Mouse (Mus musculus) embryonic facial prominence, embryonic 14.5 days (tissue): Measurements from ENCODE around the gene Dmxl2. TPM values are rescaled to one million over a fixed set of nuclear protein-coding genes. Genes with fewer than 3 reads are reported as not detected.

Source experiments
- ATAC-seq: fragments of 200-750 bp; cut with Nextera tagmentation; 2 replicates; pipeline ENCODE4 v1.8.0; 2017; ENCODE audit warnings: low read depth, moderate number of reproducible peaks, moderate TSS enrichment
- DNase-seq: peaks from one replicate; pipeline ENCODE4 v3.0.0-alpha.2; 2015; ENCODE audit warnings: low spot score
- H3K27ac ChIP-seq: fragments of 300-500 bp; sonication (generic); replicated peaks from 2 replicates; pipeline ENCODE4 v1.5.1; 2014; ENCODE audit warnings: low read depth, mild to moderate bottlenecking, low read length, moderate library complexity
- H3K27me3 ChIP-seq: fragments of 300-500 bp; sonication (generic); replicated peaks from 2 replicates; pipeline ENCODE4 v1.6.1; 2014; ENCODE audit warnings: low read length; ENCODE audit not compliant: control insufficient read depth, insufficient read depth
- H3K36me3 ChIP-seq: fragments of 300-500 bp; sonication (generic); 2 replicates; pipeline ENCODE4 v1.6.1; 2014; ENCODE audit warnings: low read length, mixed read lengths; ENCODE audit not compliant: control insufficient read depth, insufficient read depth
- H3K4me1 ChIP-seq: fragments of 300-500 bp; sonication (generic); 2 replicates; pipeline ENCODE4 v1.6.1; 2014; ENCODE audit warnings: antibody characterized with exemption, low read length; ENCODE audit not compliant: control insufficient read depth, insufficient read depth
- H3K4me2 ChIP-seq: fragments of 300-500 bp; sonication (generic); 2 replicates; pipeline ENCODE4 v1.6.1; 2014; ENCODE audit warnings: low read depth, mild to moderate bottlenecking, low read length, moderate library complexity, mixed read lengths
- H3K4me3 ChIP-seq: fragments of 300-500 bp; sonication (generic); 2 replicates; pipeline ENCODE4 v1.5.1; 2014; ENCODE audit warnings: low read depth, mild to moderate bottlenecking, low read length
- H3K9ac ChIP-seq: fragments of 300-500 bp; sonication (generic); 2 replicates; pipeline ENCODE4 v1.6.1; 2014; ENCODE audit warnings: low read depth, mild to moderate bottlenecking, low read length, moderate library complexity, mixed read lengths
- H3K9me3 ChIP-seq: fragments of 300-500 bp; sonication (generic); 2 replicates; pipeline ENCODE4 v1.6.1; 2016; ENCODE audit warnings: low read length; ENCODE audit not compliant: control insufficient read depth
- WGBS: fragments of 180-500 bp; shearing (Covaris S2); extraction: QIAGEN DNeasy Blood & Tissue Kit; methylation state at CpG from one replicate; pipeline ENCODE4 v1.1.7; 2014; 5-methylcytosine and 5-hydroxymethylcytosine counted together
- polyA plus RNA-seq: library from polyadenylated mRNA; unstranded; fragments of >200 nt; fragmentation: Nextera tagmentation; extraction: Ambion mirVana; gene quantifications from 2 replicates; pipeline ENCODE4 v1.2.1, GENCODE M21; 2014

The Dmxl2 gene
- polyA plus RNA-seq, 1 experiment from 2014 or later, result 7.7 TPM

- no peak overlapping the region for H3K9ac ChIP-seq
- DNase-seq (no peak), ATAC-seq (no peak)
- H3K4me1 ChIP-seq, result peaks cover 8% of the 10 kb centered on the region; the same call in 1 of the 2 replicates
- no peaks in the 10 kb centered on the region for H3K36me3 ChIP-seq
- 74% methylated on average over 3 of the region's 3 CpGs for WGBS
- no peak overlapping the region for H3K4me2 ChIP-seq
- no peak overlapping the region for H3K4me3 ChIP-seq
- no peak overlapping the region for H3K27ac ChIP-seq
- H3K9me3 ChIP-seq, result no peaks in the 10 kb centered on the region
- H3K27me3 ChIP-seq, result no peaks in the 10 kb centered on the region
Observed at GRCm38 (mm10) chr9:54537480-54537879, 36.1 kb upstream of the Dmxl2 start.

GRCm38 (mm10) chr9:54537030-54537429, 35.6 kb upstream of the Dmxl2 start:
- H3K9ac ChIP-seq, result no peak overlapping the region
- WGBS, result 45% methylated on average over 4 of the region's 4 CpGs
- no peak overlapping the region for H3K4me2 ChIP-seq
- ATAC-seq (no peak), DNase-seq (peak; percentile 24)
- no peaks in the 10 kb centered on the region for H3K36me3 ChIP-seq
- no peaks in the 10 kb centered on the region for H3K27me3 ChIP-seq
- H3K4me1 ChIP-seq, result peaks cover 8% of the 10 kb centered on the region; the same call in 1 of the 2 replicates
- H3K9me3 ChIP-seq, result no peaks in the 10 kb centered on the region
- no peak overlapping the region for H3K4me3 ChIP-seq
- no peak overlapping the region for H3K27ac ChIP-seq

- Histone ChIP-seq H3K36me3 (no peaks in the 10 kb centered on the region), H3K4me2 (no peak overlapping the region), H3K27me3 (no peaks in the 10 kb centered on the region), H3K9me3 (no peaks in the 10 kb centered on the region), H3K4me1 (peaks cover 8% of the 10 kb centered on the region; the same call in 1 of the 2 replicates), H3K9ac (no peak overlapping the region), H3K4me3 (no peak overlapping the region), H3K27ac (no peak overlapping the region)
- no peak for ATAC-seq
- DNase-seq, result no peak
- 73% methylated on average over 7 of the region's 7 CpGs for WGBS
Observed at GRCm38 (mm10) chr9:54536236-54536635, 34.8 kb upstream of the Dmxl2 start.

- H3K4me1 ChIP-seq, result peaks cover 8% of the 10 kb centered on the region; the same call in 1 of the 2 replicates
- peak; percentile 49 for DNase-seq
- H3K36me3 ChIP-seq, result no peaks in the 10 kb centered on the region
- no peak overlapping the region for H3K4me3 ChIP-seq
- peak; percentile 57 for ATAC-seq
- no peaks in the 10 kb centered on the region for H3K9me3 ChIP-seq
- 54% methylated on average over 5 of the region's 5 CpGs for WGBS
- H3K27ac ChIP-seq, result no peak overlapping the region
- no peaks in the 10 kb centered on the region for H3K27me3 ChIP-seq
- H3K9ac ChIP-seq, result no peak overlapping the region
- no peak overlapping the region for H3K4me2 ChIP-seq
Observed at GRCm38 (mm10) chr9:54533975-54534374, 32.5 kb upstream of the Dmxl2 start.

- Histone ChIP-seq H3K9ac (no peak overlapping the region), H3K4me2 (no peak overlapping the region), H3K4me3 (no peak overlapping the region), H3K36me3 (no peaks in the 10 kb centered on the region), H3K4me1 (peaks cover 8% of the 10 kb centered on the region; the same call in 1 of the 2 replicates), H3K27me3 (no peaks in the 10 kb centered on the region), H3K9me3 (no peaks in the 10 kb centered on the region), H3K27ac (no peak overlapping the region)
- 90% methylated on average over 2 of the region's 2 CpGs for WGBS
- no peak for ATAC-seq
- no peak for DNase-seq
Observed at GRCm38 (mm10) chr9:54532926-54533325, 31.5 kb upstream of the Dmxl2 start.

- Histone ChIP-seq H3K27me3 (no peaks in the 10 kb centered on the region), H3K9ac (no peak overlapping the region), H3K4me3 (no peak overlapping the region), H3K27ac (no peak overlapping the region), H3K4me2 (no peak overlapping the region), H3K36me3 (no peaks in the 10 kb centered on the region), H3K9me3 (no peaks in the 10 kb centered on the region), H3K4me1 (peaks cover 8% of the 10 kb centered on the region; the same call in 1 of the 2 replicates)
- ATAC-seq, result no peak
- DNase-seq, result no peak
Observed at GRCm38 (mm10) chr9:54531421-54531820, 30.0 kb upstream of the Dmxl2 start.

GRCm38 (mm10) chr9:54530836-54531235, 29.4 kb upstream of the Dmxl2 start:
- WGBS, result 85% methylated on average over 6 of the region's 6 CpGs
- Histone ChIP-seq H3K27me3 (no peaks in the 10 kb centered on the region), H3K9me3 (no peaks in the 10 kb centered on the region), H3K4me2 (no peak overlapping the region), H3K27ac (no peak overlapping the region), H3K4me3 (no peak overlapping the region), H3K36me3 (no peaks in the 10 kb centered on the region), H3K9ac (no peak overlapping the region), H3K4me1 (peaks cover 8% of the 10 kb centered on the region; the same call in 1 of the 2 replicates)
- DNase-seq (no peak), ATAC-seq (no peak)

- 67% methylated on average over 2 of the region's 2 CpGs for whole genome bisulfite sequencing
Observed at GRCm38 (mm10) chr9:54529950-54530349, 28.5 kb upstream of the Dmxl2 start.

GRCm38 (mm10) chr9:54527694-54528093, 26.3 kb upstream of the Dmxl2 start:
- Histone ChIP-seq H3K27ac (no peak overlapping the region), H3K4me1 (no peaks in the 10 kb centered on the region), H3K27me3 (no peaks in the 10 kb centered on the region), H3K9ac (no peak overlapping the region), H3K9me3 (no peaks in the 10 kb centered on the region), H3K4me3 (no peak overlapping the region), H3K36me3 (no peaks in the 10 kb centered on the region), H3K4me2 (no peak overlapping the region)
- no peak for ATAC-seq
- WGBS, result 59% methylated on average over 7 of the region's 7 CpGs
- no peak for DNase-seq

More at GRCm38 (mm10) chr9:54529950-54530349, 28.5 kb upstream of the Dmxl2 start:
- Histone ChIP-seq H3K36me3 (no peaks in the 10 kb centered on the region), H3K4me3 (no peak overlapping the region), H3K9me3 (no peaks in the 10 kb centered on the region), H3K4me2 (no peak overlapping the region), H3K4me1 (peaks cover 8% of the 10 kb centered on the region; the same call in 1 of the 2 replicates), H3K27ac (no peak overlapping the region), H3K27me3 (no peaks in the 10 kb centered on the region), H3K9ac (no peak overlapping the region)
- ATAC-seq, result no peak
- no peak for DNase-seq
